ENCODE assay signal across 14 mouse cellular contexts in genomic region chrX:12285976-12286909, GRCm38 (mm10).
DNase-seq lines count a peak whose midpoint lies in the region; ATAC-seq lines count a peak whose summit lies in the region.
"Had no signal": no experiment of that assay in that cellular context is flagged by ENCODE, and none has a peak within 500 bp of the region (broad histone marks: within the 10 kb centered on the region; RNA-seq: fewer than 3 reads in every experiment).

No protein-coding gene starts in this region.

- H3K9me3 ChIP-seq in kidney, embryonic 15.5 days (replicated peaks), result no peaks in the 10 kb centered on the region
- H3K9me3 ChIP-seq in limb, embryonic 10.5 days (replicated peaks), result no peaks in the 10 kb centered on the region

- 0 out of 2 replicates have a peak, but pooled peaks cover 8% of the 10 kb centered on the region for H3K4me1 ChIP-seq in kidney, embryonic 15.5 days
- H3K4me1 ChIP-seq in limb, embryonic 10.5 days, result peaks cover 41% of the 10 kb centered on the region

- H3K36me3 ChIP-seq in kidney, embryonic 15.5 days, result no peaks in the 10 kb centered on the region
- no peaks in the 10 kb centered on the region for H3K36me3 ChIP-seq in limb, embryonic 10.5 days

- H3K4me2 ChIP-seq in kidney, embryonic 15.5 days, result no peak overlapping the region

- DNase-seq in heart, adult 11 months, result peak; percentile 60
- DNase-seq in heart, adult 18-20 months, result no peak
- no peak for DNase-seq in kidney, adult 11 months
- DNase-seq in embryo, embryonic 10 days (ENCODE audit: low spot score), result peak; percentile 33
- peak; percentile 60 for DNase-seq in limb, embryonic 10.5 days (ENCODE audit: low spot score)
- DNase-seq in right cerebral cortex, postnatal 36 days (ENCODE audit: low spot score in 2 of 2), result no peak
- DNase-seq in lung, postnatal 4 days, result no peak
- DNase-seq: cerebellum, adult 2 months; kidney, postnatal 4 days; thymus, postnatal 36 days had no signal

- peaks cover 48% of the 10 kb centered on the region for H3K27me3 ChIP-seq in kidney, embryonic 15.5 days
- H3K27me3 ChIP-seq in limb, embryonic 10.5 days (ENCODE audit: low read depth, poor library complexity, severe bottlenecking), result peaks cover 93% of the 10 kb centered on the region

- WGBS in kidney, embryonic 15.5 days, result 33% methylated on average over 24 of the region's 24 CpGs
- WGBS in limb, embryonic 10.5 days, result 14% methylated on average over 24 of the region's 24 CpGs

- H3K27ac ChIP-seq in kidney, embryonic 15.5 days, result no peak overlapping the region
- H3K27ac ChIP-seq in limb, embryonic 10.5 days, result peak overlapping the region; percentile 84
- H3K27ac ChIP-seq: liver, embryonic 14.5 days; macrophage had no signal

- no peak overlapping the region for H3K4me3 ChIP-seq in kidney, embryonic 15.5 days (replicated peaks)
- peak overlapping the region; percentile 22 for H3K4me3 ChIP-seq in limb, embryonic 10.5 days
- H3K4me3 ChIP-seq: erythroblast, embryonic 14.5 days had no signal

- ATAC-seq in kidney, embryonic 15.5 days (replicated peaks; ENCODE audit: low FRiP score), result 0 out of 2 replicates have a peak, but pooled peaks have one; percentile 29

- H3K9ac ChIP-seq in kidney, embryonic 15.5 days, result no peak overlapping the region
- H3K9ac ChIP-seq: liver, embryonic 14.5 days had no signal

Comparison
In these comparisons a context has a peak if more than half of its experiments do, and no peak if none do; other contexts are left out.
1. DNase-seq: peak in heart, adult 11 months (single experiment), embryo, embryonic 10 days (single experiment) and limb, embryonic 10.5 days (single experiment); none in heart, adult 18-20 months (0 of 2), kidney, adult 11 months (single experiment), right cerebral cortex, postnatal 36 days (0 of 2) and lung, postnatal 4 days (0 of 2).